Mouse (Mus musculus) frontal cortex, adult 2 months (tissue): ENCODE measurements at regions not wholly inside any gene's neighbourhood (a gene's known extent, or its start where the extent isn't known, plus 50 kb on each side); places are given as distances from the start of the nearest gene placed in this dataset.
"Not testable (repeated sequence)": the region's sequence is repeated elsewhere in the genome, so short reads cannot be mapped to it uniquely, and the experiment has no call there.

Experiments
- DNase-seq, 2 experiments: peaks; one replicate each; pipeline ENCODE4 v3.0.0; 2022; ENCODE audit warnings: low spot score in 1 of 2; ENCODE audit errors: extremely low spot score in 1 of 2

DNA sequence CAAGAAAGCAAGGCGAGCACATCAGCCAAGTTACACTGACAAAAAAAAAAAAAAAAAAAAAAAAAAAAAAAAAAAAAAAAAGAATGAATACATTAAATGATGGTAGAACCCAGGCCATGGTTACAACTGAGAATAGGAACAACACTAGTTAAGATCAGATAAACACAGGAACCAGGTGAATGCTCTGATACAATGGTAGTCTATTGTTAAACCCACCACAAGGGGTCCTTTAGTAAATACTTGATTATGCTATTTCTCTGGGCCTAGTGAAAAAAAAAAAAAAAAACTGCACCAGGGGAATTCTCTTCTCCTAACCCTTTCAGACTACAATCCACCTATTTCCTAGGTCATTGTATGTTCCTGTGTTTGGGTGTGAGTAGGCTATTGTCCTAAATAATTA lies 2289.7 kb downstream of the Cntnap5b start:
- DNase-seq, result no peak

DNA sequence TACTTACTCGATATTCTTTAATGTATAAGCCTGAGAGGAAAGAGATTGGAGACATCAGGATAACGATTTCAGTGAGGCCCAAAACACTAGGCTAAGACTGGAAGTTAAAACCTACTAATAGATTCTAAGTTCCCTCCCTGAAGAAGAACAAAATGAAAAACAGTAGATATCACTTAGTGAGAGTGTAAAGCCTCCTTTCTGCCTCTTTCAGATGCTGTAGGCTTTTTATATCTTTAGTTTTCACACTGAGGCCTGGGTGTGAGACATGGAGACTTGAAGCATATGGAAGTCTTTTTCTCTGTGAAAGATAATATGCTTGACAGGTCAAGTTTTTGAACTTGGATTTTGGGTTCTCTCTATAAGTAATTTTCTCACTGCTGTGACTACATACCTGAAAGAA lies 2333.1 kb downstream of the Cntnap5b start:
- peak in 1 of 2 experiments; percentile 15 for DNase-seq

DNA sequence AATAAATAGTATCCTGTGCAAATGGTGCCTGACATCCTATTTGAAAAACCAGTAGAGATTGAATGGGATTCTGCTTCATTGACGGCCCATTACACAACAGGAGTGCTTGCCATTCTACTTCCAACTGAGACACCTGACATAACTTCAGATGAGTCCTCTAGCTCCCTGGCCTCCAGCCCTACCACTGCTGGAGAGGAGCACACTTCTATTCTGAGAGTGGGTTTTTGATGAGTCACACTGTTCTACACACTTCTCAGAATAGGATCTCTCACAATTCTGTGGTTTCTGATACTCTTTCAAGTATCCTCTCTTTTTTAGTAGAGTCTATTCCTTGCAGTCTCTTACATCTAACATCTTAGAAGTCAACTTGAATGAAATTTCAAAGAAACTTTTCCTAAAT lies 2366.5 kb downstream of the Cntnap5b start:
- DNase-seq, result peak; percentile 8 to 33

DNA sequence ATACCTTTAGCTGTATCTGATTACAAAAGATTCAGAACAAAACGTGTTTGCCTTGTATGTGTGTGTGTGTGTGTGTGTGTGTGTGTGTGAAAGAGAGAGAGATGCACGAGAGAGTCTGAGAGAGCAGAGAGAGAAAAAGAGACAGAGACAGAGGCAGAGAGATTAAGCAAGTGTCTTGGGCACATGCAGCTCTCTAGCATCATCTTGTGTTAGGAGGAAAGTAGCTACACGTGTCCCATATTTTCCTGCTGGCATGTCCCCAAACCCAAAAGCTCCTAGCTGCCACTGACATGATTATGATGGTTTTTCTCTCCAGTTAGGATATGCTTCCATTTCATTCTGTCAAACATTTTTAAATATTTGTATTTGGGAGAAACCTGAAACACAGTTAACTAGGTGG lies 2373.8 kb downstream of the Cntnap5b start:
- peak in 1 of 2 experiments; percentile 25 for DNase-seq

DNA sequence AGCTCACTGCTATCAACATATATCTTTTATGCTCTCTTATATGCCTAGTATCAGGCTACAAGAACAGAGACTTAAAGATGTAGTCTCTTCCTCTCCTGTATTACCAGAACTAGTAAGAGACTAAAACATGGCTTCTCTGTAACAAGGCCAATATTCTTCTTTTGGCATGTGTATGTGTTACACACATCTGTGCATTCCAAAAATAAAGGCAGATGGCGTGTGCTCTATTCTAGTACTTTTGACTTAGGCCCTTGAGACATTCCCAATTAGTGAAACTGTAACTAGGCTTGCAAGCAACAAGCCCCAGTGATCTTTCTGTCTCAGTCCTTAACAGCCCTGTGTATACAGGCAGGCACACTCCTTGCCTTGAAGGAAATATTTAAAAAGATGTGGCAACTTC lies 2394.1 kb downstream of the Cntnap5b start:
- no peak for DNase-seq

DNA sequence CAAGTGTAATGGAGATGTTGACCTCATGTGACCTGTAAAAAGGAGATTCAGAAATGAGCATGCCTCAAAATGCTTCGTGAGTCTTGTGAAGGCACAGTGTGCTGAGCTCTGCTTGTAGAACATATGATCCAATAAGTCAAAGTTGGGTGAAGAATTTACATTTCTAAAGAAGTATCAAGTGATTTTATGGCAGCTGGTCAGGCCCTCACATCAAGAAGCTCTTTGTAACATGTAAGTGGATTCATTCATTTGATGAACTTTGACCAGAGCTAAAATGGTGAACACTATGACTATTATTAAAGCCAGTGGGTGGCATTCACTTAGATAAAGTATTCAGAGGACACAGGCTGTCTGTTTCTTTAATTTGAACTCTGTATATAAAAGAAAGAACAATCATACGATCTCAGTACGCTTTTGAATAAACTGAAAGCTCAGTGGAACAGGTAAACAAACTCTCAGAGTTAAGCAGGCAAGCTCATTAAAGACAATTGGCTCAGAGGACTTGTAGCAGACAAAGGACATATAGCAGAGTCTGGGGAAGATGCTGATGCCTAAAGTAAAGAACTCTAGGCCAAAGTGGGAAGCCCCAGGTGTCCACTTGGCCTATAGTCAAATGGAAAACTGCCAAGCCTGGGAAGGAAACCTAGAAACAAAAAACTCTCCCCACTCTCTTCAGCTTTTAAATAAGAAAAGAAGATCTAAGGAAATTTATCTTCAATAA lies 2398.2 kb downstream of the Cntnap5b start:
- DNase-seq, result no peak

DNA sequence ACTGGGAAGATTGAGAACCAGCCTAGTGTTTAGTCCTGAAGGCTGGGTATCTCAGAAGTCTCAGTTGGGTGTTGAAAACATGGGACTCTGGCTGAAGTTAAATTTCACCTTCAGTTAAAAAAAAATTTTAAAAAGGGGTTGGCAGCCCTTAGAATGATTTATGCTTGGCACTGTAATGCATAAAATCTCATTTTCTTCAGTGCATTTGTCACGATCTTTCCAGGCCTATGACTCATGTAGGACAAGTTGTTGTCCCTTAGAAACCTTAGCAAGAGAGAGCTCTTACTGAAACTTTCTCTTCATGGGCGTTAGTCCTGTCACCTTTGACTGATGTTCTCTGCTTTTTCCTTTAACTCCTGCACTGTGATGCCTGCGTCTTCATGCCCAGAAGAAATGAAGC lies 2413.4 kb downstream of the Cntnap5b start:
- peak in 1 of 2 experiments; percentile 24 for DNase-seq

DNA sequence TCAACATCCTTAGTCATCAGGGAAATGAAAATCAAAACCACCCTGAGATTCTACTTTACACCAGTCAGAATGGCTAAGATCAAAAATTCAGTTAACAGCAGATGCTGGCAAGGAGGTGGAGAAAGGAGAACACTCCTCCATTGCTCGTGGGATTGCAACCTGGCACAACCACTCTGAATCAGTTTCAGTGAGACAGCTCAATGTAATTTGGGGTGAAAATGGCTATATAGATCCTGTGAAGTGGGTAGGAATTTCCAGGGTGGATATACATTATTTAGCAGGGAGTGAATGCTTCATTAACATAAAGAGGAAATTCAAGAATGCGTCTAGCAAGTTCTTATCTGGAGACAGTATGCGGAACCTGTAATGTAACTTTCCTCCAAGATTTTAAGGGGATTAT lies 2462.9 kb downstream of the Cntnap5b start:
- DNase-seq, result peak in 1 of 2 experiments; percentile 19

DNA sequence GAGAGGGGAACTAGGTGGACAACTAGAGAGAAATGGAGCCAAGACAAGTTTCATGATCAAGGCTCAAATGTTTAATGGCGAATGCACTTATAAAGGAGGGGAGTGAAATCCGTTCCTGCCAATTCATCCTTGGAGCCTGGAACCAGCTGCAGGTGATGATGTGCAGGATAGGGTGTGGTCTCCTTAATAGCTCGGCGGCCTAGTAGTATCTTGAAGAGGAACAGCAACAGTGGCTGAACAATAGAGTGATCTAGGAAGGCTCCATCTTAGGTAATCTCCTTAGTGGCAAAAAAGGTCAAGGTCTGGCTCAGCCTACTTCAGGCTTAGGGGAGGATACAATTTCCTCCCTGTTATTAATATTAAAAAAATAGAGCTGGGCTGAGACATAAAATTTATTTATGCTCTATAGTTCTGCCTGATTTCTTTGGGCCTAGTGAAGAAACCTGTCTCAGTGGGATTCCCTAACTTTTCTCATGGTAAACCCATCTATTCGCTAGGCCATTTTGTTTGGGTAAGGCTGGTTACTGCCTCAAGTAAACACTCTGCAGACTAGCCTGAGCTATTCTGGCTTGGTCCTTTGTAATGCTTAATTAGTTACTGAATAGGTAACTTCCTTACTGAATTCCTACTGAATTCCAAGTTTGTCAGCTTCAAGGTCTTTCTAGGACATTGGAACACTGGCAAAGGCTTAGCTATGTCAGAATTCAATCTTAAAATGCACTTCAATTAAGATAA lies 2490.7 kb downstream of the Cntnap5b start:
- DNase-seq, result not testable (repeated sequence)

DNA sequence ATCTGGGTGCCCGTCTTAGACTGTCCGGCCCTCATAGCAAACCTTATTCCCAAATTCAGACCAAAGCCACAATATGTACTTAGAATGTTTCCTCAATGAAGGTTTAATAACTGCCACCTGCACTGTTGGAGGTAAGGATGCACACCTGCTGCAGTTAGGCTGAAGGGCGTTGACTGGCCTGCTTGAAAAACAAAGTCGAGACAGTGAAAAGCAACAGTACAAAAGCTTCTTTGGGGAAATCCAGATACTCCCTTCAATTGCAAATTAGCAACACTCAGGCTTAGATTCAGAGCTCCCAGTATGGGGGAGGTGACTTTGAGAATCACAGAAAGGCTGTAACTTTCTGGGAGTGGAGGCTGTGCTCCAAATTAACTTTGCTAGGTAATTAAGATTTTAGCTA lies 2491.9 kb downstream of the Cntnap5b start:
- not testable (repeated sequence) for DNase-seq

DNA sequence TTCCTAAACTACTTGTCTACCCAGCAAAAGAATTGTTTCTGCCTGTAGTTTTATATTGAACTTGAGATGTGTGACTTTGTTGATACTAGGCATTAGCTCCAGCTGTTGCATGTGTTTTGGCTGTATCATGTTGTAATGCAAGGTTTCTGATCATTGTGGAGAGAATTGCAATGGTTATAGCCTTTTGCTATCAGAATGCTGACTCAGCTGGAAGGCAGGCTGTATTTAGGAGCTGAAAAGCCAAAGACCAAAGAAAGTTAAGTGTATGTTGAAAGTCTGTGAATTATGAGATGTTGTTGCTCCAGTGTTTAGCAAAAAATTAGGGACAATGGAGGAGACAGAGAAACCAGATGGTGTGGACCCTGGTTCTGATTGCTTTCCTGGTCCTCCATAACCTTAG lies 2493.9 kb upstream of the Cdh20 start:
- no peak for DNase-seq

DNA sequence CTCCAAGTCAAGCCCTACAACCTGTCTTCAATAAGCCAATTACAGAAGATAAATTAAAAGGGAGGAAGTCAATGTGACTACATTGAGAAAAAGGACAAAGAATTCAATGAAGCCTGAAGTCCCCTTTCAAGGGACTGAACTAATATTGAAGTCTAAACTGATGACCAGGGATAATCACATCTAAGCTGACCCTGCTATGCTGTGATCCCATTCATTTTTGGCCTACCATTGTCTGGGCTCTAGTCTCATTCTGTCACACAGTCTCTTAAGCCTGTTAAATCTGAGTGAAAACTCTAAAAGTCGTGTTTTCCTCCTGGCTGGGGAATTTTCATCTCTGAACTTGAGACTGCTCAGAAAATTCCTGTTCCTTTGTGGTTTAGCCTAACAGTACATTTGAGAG lies 2480.0 kb upstream of the Cdh20 start:
- DNase-seq, result no peak

DNA sequence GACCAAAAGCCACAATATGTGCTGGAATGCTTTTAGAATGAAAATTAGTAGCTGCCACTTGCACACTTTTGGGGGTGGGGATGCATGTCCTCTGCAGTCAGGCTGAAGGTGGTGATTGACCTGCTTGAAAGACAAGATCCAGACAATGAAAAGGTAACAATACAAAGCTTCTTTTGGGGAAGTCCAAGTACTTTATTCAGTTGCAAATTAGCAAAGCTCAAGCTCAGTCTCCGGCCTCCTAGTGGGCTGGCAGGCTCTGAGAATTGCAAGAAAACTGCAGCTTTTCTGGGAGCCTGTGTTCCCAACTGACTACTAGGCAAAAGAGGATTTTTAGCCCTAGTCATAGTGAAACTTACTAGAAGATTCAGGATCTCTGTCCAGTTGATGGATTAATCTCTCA lies 2464.8 kb upstream of the Cdh20 start:
- no peak for DNase-seq

DNA sequence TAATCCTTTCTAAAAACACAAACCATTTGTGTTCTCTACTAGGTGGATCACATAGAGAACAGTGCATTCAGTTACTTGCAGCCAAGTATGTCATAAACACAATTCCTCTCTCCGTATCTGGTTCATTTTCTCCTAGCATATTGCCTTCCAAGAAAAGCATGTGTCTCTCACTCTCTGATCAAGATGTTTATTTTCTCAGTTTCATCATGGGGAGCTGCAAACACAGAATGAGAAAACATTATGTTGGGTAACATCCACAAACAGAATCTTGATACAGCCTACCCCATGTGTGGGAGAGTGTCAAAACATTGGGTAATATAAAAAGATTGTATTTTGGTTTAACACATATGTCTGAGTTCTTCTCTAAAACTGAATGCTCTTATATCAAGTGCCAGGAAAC lies 2415.2 kb upstream of the Cdh20 start:
- peak; percentile 11 to 32 for DNase-seq

DNA sequence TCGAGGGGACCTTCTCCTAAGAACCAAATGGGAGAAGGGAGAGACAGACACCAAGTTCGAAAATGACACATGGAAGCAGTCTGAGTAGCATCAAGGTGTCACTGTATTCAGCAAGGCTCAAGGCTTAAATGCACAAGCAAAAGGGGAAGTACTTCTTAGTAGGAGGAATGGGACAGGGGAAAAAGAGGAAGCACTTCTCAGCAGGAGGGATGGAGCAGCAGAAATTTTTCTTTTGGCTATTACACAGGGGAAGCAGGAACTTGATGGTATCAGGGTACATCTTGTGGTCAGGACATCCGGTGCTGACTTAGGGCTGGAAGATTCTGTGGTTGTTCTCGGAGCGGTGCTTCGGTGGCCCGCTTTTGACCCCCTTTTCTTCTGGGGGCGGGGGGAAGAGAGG lies 2410.4 kb upstream of the Cdh20 start:
- DNase-seq, result not testable (repeated sequence)

DNA sequence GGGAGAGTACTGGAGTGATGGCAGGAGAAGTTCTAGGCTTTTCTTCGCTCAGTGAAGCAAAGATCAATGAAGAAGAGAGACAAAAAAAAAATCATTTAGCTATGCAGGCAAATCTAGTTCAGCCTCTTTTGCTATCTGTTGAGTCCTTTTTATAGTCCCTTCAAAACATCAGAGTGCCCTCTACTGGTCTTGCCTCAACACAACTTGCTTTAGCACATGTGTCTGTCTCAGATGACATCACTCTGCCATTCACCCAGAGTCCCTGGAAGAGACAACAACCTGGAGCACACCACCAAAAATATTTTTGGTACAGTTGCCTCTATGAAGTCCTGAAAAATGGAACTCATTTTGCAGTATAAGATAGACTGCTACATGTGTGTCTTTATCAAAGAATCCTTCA lies 2389.7 kb upstream of the Cdh20 start:
- DNase-seq, result peak; percentile 1 to 46
